Mouse (Mus musculus) forebrain, embryonic 14.5 days (tissue): ENCODE measurements at regions not wholly inside any gene's neighbourhood (a gene's known extent, or its start where the extent isn't known, plus 50 kb on each side); places are given as distances from the start of the nearest gene placed in this dataset.

Source experiments
- ATAC-seq: fragments of 200-750 bp; cut with Nextera tagmentation; 2 replicates; pipeline ENCODE4 v1.8.0; 2017; ENCODE audit warnings: mild to moderate bottlenecking, moderate library complexity
- DNase-seq: peaks from one replicate; pipeline ENCODE4 v3.0.0-alpha.2; 2015; ENCODE audit warnings: low spot score
- H3K27ac ChIP-seq: fragments of 300-500 bp; sonication (generic); 2 replicates; pipeline ENCODE4 v1.5.1; 2014; ENCODE audit warnings: low read depth, mild to moderate bottlenecking, control low read depth, low read length, moderate library complexity
- H3K27me3 ChIP-seq: fragments of 300-500 bp; sonication (generic); replicated peaks from 2 replicates; pipeline ENCODE4 v1.6.1; 2014; ENCODE audit warnings: low read length, control low read depth, mixed read lengths; ENCODE audit not compliant: control insufficient read depth, insufficient read depth
- H3K36me3 ChIP-seq: fragments of 300-500 bp; sonication (generic); 2 replicates; pipeline ENCODE4 v1.6.1; 2014; ENCODE audit warnings: low read length, control low read depth; ENCODE audit not compliant: control insufficient read depth, insufficient read depth
- H3K4me1 ChIP-seq: fragments of 300-500 bp; sonication (generic); 2 replicates; pipeline ENCODE4 v1.6.1; 2014; ENCODE audit warnings: antibody characterized with exemption, low read length, control low read depth; ENCODE audit not compliant: control insufficient read depth, insufficient read depth
- H3K4me2 ChIP-seq: fragments of 300-500 bp; sonication (generic); 2 replicates; pipeline ENCODE4 v1.6.1; 2014; ENCODE audit warnings: mild to moderate bottlenecking, control low read depth, low read length
- H3K4me3 ChIP-seq: fragments of 300-500 bp; sonication (generic); 2 replicates; pipeline ENCODE4 v1.5.1; 2014; ENCODE audit warnings: low read depth, low read length, control low read depth
- H3K9ac ChIP-seq: fragments of 300-500 bp; sonication (generic); 2 replicates; pipeline ENCODE4 v1.6.1; 2014; ENCODE audit warnings: mild to moderate bottlenecking, low read length, control low read depth, moderate library complexity
- H3K9me3 ChIP-seq: fragments of 300-500 bp; sonication (generic); replicated peaks from 2 replicates; pipeline ENCODE4 v1.6.1; 2016; ENCODE audit warnings: low read length, control low read depth, mixed read lengths; ENCODE audit not compliant: control insufficient read depth
- WGBS: fragments of 180-500 bp; shearing (Covaris S2); extraction: QIAGEN DNeasy Blood & Tissue Kit; methylation state at CpG from one replicate; pipeline ENCODE4 v1.1.7; 2014; 5-methylcytosine and 5-hydroxymethylcytosine counted together

GRCm38 (mm10) chr12:46416765-46417404 is 401.8 kb downstream of the Nova1 start:
- Histone ChIP-seq H3K4me1 (no peaks in the 10 kb centered on the region), H3K9me3 (no peaks in the 10 kb centered on the region), H3K9ac (no peak overlapping the region), H3K4me3 (no peak overlapping the region), H3K36me3 (no peaks in the 10 kb centered on the region), H3K27me3 (no peaks in the 10 kb centered on the region), H3K4me2 (no peak overlapping the region), H3K27ac (no peak overlapping the region)
- DNase-seq (peak; percentile 78), ATAC-seq (peak; percentile 87)
- WGBS = 55% methylated on average over 3 of the region's 3 CpGs

GRCm38 (mm10) chr12:46416250-46416649 is 402.5 kb downstream of the Nova1 start:
- H3K4me2 ChIP-seq = no peak overlapping the region
- H3K27ac ChIP-seq = no peak overlapping the region
- no peak overlapping the region for H3K4me3 ChIP-seq
- DNase-seq (peak; percentile 25), ATAC-seq (peak; percentile 45; the same call in 1 of the 2 replicates)
- H3K9me3 ChIP-seq = no peaks in the 10 kb centered on the region
- H3K36me3 ChIP-seq = no peaks in the 10 kb centered on the region
- no peak overlapping the region for H3K9ac ChIP-seq
- no peaks in the 10 kb centered on the region for H3K4me1 ChIP-seq
- no peaks in the 10 kb centered on the region for H3K27me3 ChIP-seq

GRCm38 (mm10) chr12:46405674-46406073 is 413.1 kb downstream of the Nova1 start:
- ATAC-seq (no peak), DNase-seq (no peak)
- H3K9me3 ChIP-seq = no peaks in the 10 kb centered on the region

DNA sequence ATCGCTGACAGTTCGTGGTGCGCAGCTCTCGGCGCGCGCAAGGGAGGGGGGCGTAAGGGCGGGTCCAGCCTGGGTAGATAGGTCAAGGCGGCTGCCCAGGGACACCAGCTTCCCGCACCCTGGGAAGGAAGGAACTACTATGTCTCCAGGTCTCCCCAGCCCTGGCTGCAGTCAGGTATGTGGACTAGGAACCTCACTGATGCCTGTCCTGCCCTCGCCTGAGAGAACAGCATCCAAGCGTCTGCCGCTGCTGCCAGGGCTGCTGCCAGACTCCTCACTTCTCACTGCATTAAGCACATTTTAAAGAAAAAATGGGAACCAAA is 419.1 kb downstream of the Nova1 start:
- Histone ChIP-seq H3K36me3 (no peaks in the 10 kb centered on the region), H3K27me3 (no peaks in the 10 kb centered on the region), H3K4me1 (no peaks in the 10 kb centered on the region), H3K4me3 (peak overlapping the region; percentile 48), H3K9me3 (no peaks in the 10 kb centered on the region), H3K27ac (0 out of 2 replicates have a peak overlapping the region, but pooled peaks have one; percentile 44), H3K9ac (peak overlapping the region; percentile 63), H3K4me2 (peak overlapping the region; percentile 74)
- DNase-seq (peak; percentile 46), ATAC-seq (peak; percentile 84)
- WGBS = 1% methylated on average over 14 of the region's 14 CpGs

More at GRCm38 (mm10) chr12:46405674-46406073, 413.1 kb downstream of the Nova1 start:
- Histone ChIP-seq H3K4me3 (no peak overlapping the region), H3K4me2 (no peak overlapping the region), H3K27me3 (no peaks in the 10 kb centered on the region), H3K9ac (no peak overlapping the region), H3K27ac (no peak overlapping the region), H3K36me3 (no peaks in the 10 kb centered on the region), H3K4me1 (no peaks in the 10 kb centered on the region)

- Histone ChIP-seq H3K27me3 (no peaks in the 10 kb centered on the region), H3K9ac (peak overlapping the region; percentile 63), H3K9me3 (no peaks in the 10 kb centered on the region), H3K4me2 (peak overlapping the region; percentile 74), H3K4me3 (peak overlapping the region; percentile 48), H3K27ac (peak overlapping the region; percentile 44; the same call in 1 of the 2 replicates), H3K36me3 (no peaks in the 10 kb centered on the region), H3K4me1 (no peaks in the 10 kb centered on the region)
- 4% methylated on average over 23 of the region's 23 CpGs for WGBS
- DNase-seq = peak; percentile 75
- peak; percentile 89 for ATAC-seq
Observed at GRCm38 (mm10) chr12:46398875-46399652, 419.7 kb downstream of the Nova1 start.

- Histone ChIP-seq H3K4me1 (no peaks in the 10 kb centered on the region), H3K4me3 (no peak overlapping the region), H3K4me2 (no peak overlapping the region), H3K27ac (no peak overlapping the region), H3K36me3 (no peaks in the 10 kb centered on the region), H3K9me3 (no peaks in the 10 kb centered on the region), H3K9ac (no peak overlapping the region), H3K27me3 (no peaks in the 10 kb centered on the region)
- ATAC-seq (no peak), DNase-seq (no peak)
- whole genome bisulfite sequencing = 84% methylated on average over 4 of the region's 4 CpGs
Observed at GRCm38 (mm10) chr12:46395245-46395644, 423.5 kb downstream of the Nova1 start.

- Histone ChIP-seq H3K4me1 (no peaks in the 10 kb centered on the region), H3K27ac (no peak overlapping the region), H3K9me3 (no peaks in the 10 kb centered on the region), H3K9ac (no peak overlapping the region), H3K27me3 (no peaks in the 10 kb centered on the region), H3K4me3 (no peak overlapping the region), H3K36me3 (no peaks in the 10 kb centered on the region), H3K4me2 (no peak overlapping the region)
- no peak for ATAC-seq
- no peak for DNase-seq
Observed at GRCm38 (mm10) chr12:46393769-46394168, 425.0 kb downstream of the Nova1 start.

- Histone ChIP-seq H3K9me3 (no peaks in the 10 kb centered on the region), H3K27ac (no peak overlapping the region), H3K9ac (no peak overlapping the region), H3K27me3 (no peaks in the 10 kb centered on the region), H3K4me2 (no peak overlapping the region), H3K36me3 (no peaks in the 10 kb centered on the region), H3K4me1 (no peaks in the 10 kb centered on the region), H3K4me3 (no peak overlapping the region)
- DNase-seq (peak; percentile 50), ATAC-seq (no peak)
Observed at GRCm38 (mm10) chr12:46378914-46379313, 439.8 kb downstream of the Nova1 start.

DNA sequence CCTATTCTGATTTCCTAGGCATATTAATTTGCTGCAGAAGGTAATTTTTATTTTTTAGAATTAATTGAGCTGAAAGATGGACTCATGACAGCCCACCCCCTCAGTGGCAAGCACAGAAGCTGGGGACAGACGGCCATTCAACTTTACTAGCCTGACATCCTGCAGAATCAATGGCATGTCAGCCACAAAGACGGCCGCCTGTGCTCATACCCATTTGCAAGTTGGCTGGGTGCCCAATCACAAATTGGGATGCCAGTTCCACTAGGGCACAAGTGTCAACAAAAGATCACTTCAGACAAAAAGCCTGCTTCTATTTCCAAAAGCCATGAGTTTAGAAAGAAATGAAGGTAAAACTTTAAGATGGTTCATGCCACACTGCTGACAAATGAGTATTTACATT is 447.0 kb downstream of the Nova1 start:
- Histone ChIP-seq H3K36me3 (no peaks in the 10 kb centered on the region), H3K4me3 (no peak overlapping the region), H3K4me1 (peaks cover 16% of the 10 kb centered on the region), H3K27me3 (no peaks in the 10 kb centered on the region), H3K4me2 (no peak overlapping the region), H3K9me3 (no peaks in the 10 kb centered on the region), H3K27ac (no peak overlapping the region), H3K9ac (no peak overlapping the region)
- DNase-seq (peak; percentile 88), ATAC-seq (peak; percentile 92)
- 3% methylated on average over 3 of the region's 3 CpGs for WGBS
